Mouse (Mus musculus) hindbrain, embryonic 15.5 days (tissue): Measurements from ENCODE around the gene Csmd2. TPM values are rescaled to one million over a fixed set of nuclear protein-coding genes. Genes with fewer than 3 reads are reported as not detected.

Source experiments
- ATAC-seq: fragments of 200-750 bp; cut with Nextera tagmentation; 2 replicates; pipeline ENCODE4 v1.8.0; 2017; ENCODE audit warnings: low read depth, moderate number of reproducible peaks, moderate TSS enrichment; ENCODE audit not compliant: low FRiP score
- H3K27ac ChIP-seq: fragments of 300-500 bp; sonication (generic); replicated peaks from 2 replicates; pipeline ENCODE4 v1.5.1; 2015; ENCODE audit warnings: mild to moderate bottlenecking, inconsistent platforms
- H3K27me3 ChIP-seq: fragments of 300-500 bp; sonication (generic); 2 replicates; pipeline ENCODE4 v1.6.1; 2015; ENCODE audit warnings: control low read depth, inconsistent platforms
- H3K36me3 ChIP-seq: fragments of 300-500 bp; sonication (generic); 2 replicates; pipeline ENCODE4 v1.6.1; 2015; ENCODE audit warnings: control low read depth, inconsistent platforms
- H3K4me1 ChIP-seq: fragments of 300-500 bp; sonication (generic); replicated peaks from 2 replicates; pipeline ENCODE4 v1.6.1; 2015; ENCODE audit warnings: control low read depth, inconsistent platforms
- H3K4me2 ChIP-seq: fragments of 300-500 bp; sonication (generic); 2 replicates; pipeline ENCODE4 v1.6.1; 2015; ENCODE audit warnings: moderate library complexity, mild to moderate bottlenecking, inconsistent platforms
- H3K4me3 ChIP-seq: fragments of 300-500 bp; sonication (generic); 2 replicates; pipeline ENCODE4 v1.5.1; 2015; ENCODE audit warnings: mild to moderate bottlenecking, inconsistent platforms
- H3K9ac ChIP-seq: fragments of 300-500 bp; sonication (generic); 2 replicates; pipeline ENCODE4 v1.6.1; 2015; ENCODE audit warnings: inconsistent platforms
- H3K9me3 ChIP-seq: fragments of 300-500 bp; sonication (generic); 2 replicates; pipeline ENCODE4 v1.6.1; 2016; ENCODE audit warnings: control low read depth, inconsistent platforms
- WGBS: fragments of 180-500 bp; shearing (Covaris S2); methylation state at CpG from one replicate; pipeline ENCODE4 v1.1.7; 2015; 5-methylcytosine and 5-hydroxymethylcytosine counted together
- polyA plus RNA-seq: library from polyadenylated mRNA; unstranded; fragments of >200 nt; fragmentation: Nextera tagmentation; extraction: Ambion mirVana; gene quantifications from 2 replicates; pipeline ENCODE4 v1.2.1, GENCODE M21; 2015

The Csmd2 gene
- polyA plus RNA-seq, 1 experiment from 2014 or later: 13.0 TPM

DNA sequence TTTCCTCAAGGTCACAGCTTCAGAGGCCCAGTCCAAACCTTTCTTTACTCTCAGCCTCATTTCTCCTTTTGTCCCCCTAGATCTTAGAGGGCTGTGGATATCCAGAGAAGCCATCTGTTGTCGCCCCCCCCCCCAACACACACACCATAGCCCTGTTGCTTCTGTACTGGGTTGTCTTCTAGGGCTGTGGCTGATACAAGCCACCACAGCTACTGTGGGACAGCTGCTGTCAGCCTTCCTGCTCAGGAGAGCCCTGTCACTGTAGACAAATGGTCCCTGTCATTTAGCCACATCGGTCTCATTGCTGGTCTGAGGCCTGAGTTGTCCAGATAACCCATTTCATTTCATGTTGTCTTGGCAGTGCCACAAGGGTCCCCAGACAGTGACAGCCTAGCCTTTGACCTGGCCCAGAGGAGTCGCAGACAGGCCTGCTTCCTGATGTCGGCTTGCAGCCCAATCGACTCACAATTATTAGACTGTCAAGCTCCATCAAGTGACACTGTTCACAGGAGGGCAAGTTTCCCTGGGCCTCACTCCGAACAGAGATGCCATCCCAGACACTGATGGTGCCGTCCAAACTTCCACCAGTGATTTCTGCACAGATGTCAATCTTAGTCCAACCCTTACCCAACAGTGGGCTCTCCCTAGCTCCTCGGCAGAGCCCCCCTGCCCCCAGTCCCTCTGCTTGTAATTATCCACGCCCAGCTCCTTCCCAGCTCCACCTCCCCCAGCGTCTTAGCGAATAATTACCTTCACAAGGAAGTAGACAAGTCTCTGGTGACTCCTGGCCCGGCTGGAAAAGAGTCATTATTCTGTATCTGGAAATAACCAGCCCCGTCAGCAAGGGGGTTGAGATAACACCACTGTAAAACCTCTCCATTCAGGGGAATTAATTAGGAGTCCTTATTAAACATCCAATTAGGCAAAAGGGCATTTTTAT is 240.0 kb downstream of the Csmd2 start:
- Histone ChIP-seq H3K4me3 (no peak overlapping the region), H3K27me3 (no peaks in the 10 kb centered on the region), H3K9me3 (no peaks in the 10 kb centered on the region), H3K27ac (peak overlapping the region; percentile 47), H3K4me2 (no peak overlapping the region), H3K36me3 (no peaks in the 10 kb centered on the region), H3K9ac (no peak overlapping the region), H3K4me1 (peaks cover 21% of the 10 kb centered on the region)
- 24% methylated on average over 13 of the region's 13 CpGs for WGBS
- 0 out of 2 replicates have a peak, but pooled peaks have one; percentile 16 for ATAC-seq

DNA sequence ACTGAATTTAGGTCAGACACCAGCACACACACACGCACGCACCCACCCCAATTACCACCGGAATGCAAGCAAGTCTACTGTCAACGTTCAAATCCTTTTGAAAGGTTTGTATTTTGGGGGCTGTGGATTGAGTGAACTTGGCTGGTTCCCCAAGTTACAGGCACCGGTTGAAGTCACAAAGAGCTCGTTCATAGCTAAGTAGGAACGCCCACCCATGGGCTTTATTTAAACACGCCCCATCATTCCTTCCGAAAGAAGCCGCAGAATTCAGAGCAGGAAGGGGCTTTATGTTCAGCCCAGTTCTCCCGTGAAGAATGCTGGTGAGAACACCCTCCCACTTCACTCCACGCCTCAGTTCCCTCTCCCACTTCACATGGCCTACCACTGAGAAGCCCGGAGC is 245.8 kb downstream of the Csmd2 start:
- Histone ChIP-seq H3K4me3 (no peak overlapping the region), H3K36me3 (no peaks in the 10 kb centered on the region), H3K9me3 (no peaks in the 10 kb centered on the region), H3K27me3 (no peaks in the 10 kb centered on the region), H3K4me1 (peaks cover 4% of the 10 kb centered on the region), H3K4me2 (no peak overlapping the region), H3K27ac (no peak overlapping the region), H3K9ac (no peak overlapping the region)
- no peak for ATAC-seq
- WGBS: 72% methylated on average over 13 of the region's 13 CpGs

- Histone ChIP-seq H3K9me3 (no peaks in the 10 kb centered on the region), H3K4me1 (peaks cover 17% of the 10 kb centered on the region), H3K27ac (no peak overlapping the region), H3K4me3 (no peak overlapping the region), H3K4me2 (no peak overlapping the region), H3K27me3 (no peaks in the 10 kb centered on the region), H3K9ac (no peak overlapping the region), H3K36me3 (no peaks in the 10 kb centered on the region)
- no peak for ATAC-seq
- WGBS: 25% methylated on average over 1 of the region's 1 CpGs
These were observed 251.5 kb downstream of the Csmd2 start for GRCm38 (mm10) chr4:128239113-128239512.

- peak overlapping the region; percentile 58 for H3K27ac ChIP-seq
- no peak overlapping the region for H3K9ac ChIP-seq
- ATAC-seq: peak; percentile 43; the same call in 1 of the 2 replicates
- H3K36me3 ChIP-seq: no peaks in the 10 kb centered on the region
- no peak overlapping the region for H3K4me2 ChIP-seq
- H3K9me3 ChIP-seq: no peaks in the 10 kb centered on the region
- H3K4me3 ChIP-seq: no peak overlapping the region
- 17% methylated on average over 19 of the region's 19 CpGs for WGBS
- no peaks in the 10 kb centered on the region for H3K27me3 ChIP-seq
- H3K4me1 ChIP-seq: peaks cover 17% of the 10 kb centered on the region
These were observed 253.6 kb downstream of the Csmd2 start for GRCm38 (mm10) chr4:128241075-128241853.

- H3K4me2 ChIP-seq: no peak overlapping the region
- peak; percentile 69 for ATAC-seq
- 26% methylated on average over 2 of the region's 2 CpGs for WGBS
- no peak overlapping the region for H3K9ac ChIP-seq
- peak overlapping the region; percentile 58 for H3K27ac ChIP-seq
- peaks cover 17% of the 10 kb centered on the region for H3K4me1 ChIP-seq
- H3K4me3 ChIP-seq: no peak overlapping the region
- no peaks in the 10 kb centered on the region for H3K27me3 ChIP-seq
- no peaks in the 10 kb centered on the region for H3K9me3 ChIP-seq
- no peaks in the 10 kb centered on the region for H3K36me3 ChIP-seq
These were observed 254.2 kb downstream of the Csmd2 start for GRCm38 (mm10) chr4:128241854-128242356.

DNA sequence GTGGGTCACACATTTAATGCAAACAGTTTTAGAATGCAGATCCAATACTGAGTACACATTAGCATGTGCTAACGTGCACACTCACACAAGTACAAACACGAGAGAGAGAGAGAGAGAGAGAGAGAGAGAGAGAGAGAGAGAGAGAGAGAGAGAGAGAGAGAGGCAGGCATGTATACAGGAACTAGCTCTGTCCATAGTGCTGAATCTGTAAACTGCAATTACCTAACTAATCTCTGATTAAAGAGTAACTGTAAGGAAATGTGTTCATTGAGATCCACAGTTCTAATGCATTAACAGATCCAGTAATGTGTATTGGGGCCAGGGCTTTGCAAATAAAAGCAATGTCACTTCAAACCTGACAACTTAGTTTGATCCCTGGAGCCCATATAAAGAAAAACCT is 257.5 kb downstream of the Csmd2 start:
- no peak overlapping the region for H3K27ac ChIP-seq
- no peak overlapping the region for H3K4me2 ChIP-seq
- peaks cover 17% of the 10 kb centered on the region for H3K4me1 ChIP-seq
- no peak overlapping the region for H3K9ac ChIP-seq
- no peaks in the 10 kb centered on the region for H3K27me3 ChIP-seq
- no peak overlapping the region for H3K4me3 ChIP-seq
- H3K36me3 ChIP-seq: no peaks in the 10 kb centered on the region
- ATAC-seq: no peak
- H3K9me3 ChIP-seq: no peaks in the 10 kb centered on the region
- 41% methylated on average over 2 of the region's 2 CpGs for WGBS

- no peak for ATAC-seq
- WGBS: 16% methylated on average over 5 of the region's 5 CpGs
- Histone ChIP-seq H3K4me2 (no peak overlapping the region), H3K9ac (no peak overlapping the region), H3K9me3 (no peaks in the 10 kb centered on the region), H3K36me3 (no peaks in the 10 kb centered on the region), H3K4me3 (no peak overlapping the region), H3K27me3 (no peaks in the 10 kb centered on the region), H3K4me1 (no peaks in the 10 kb centered on the region), H3K27ac (no peak overlapping the region)
These were observed 261.0 kb downstream of the Csmd2 start for GRCm38 (mm10) chr4:128248676-128249075.

DNA sequence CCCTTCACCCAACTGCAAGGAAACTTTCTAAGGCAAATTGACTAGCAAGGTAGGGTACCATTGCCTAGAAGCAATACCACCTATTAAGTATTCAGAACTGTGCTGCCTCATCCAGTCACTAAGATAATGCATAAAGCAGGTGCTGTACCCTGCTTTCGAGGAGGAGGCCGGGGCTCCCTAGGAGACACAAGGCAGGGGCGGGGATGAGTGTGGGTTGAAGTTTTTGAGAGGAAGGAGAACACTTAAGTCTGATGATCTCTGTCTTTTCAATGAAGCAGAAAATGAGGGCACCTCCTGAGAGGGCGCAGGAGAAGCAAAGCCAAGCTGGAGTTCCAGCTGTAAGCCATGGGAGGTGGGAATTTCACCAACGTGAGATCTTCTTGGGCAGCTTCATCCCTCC is 271.6 kb downstream of the Csmd2 start:
- Histone ChIP-seq H3K9me3 (no peaks in the 10 kb centered on the region), H3K4me3 (no peak overlapping the region), H3K4me1 (no peaks in the 10 kb centered on the region), H3K4me2 (no peak overlapping the region), H3K36me3 (no peaks in the 10 kb centered on the region), H3K27me3 (no peaks in the 10 kb centered on the region), H3K9ac (no peak overlapping the region), H3K27ac (no peak overlapping the region)
- no peak for ATAC-seq
- 77% methylated on average over 5 of the region's 5 CpGs for WGBS

DNA sequence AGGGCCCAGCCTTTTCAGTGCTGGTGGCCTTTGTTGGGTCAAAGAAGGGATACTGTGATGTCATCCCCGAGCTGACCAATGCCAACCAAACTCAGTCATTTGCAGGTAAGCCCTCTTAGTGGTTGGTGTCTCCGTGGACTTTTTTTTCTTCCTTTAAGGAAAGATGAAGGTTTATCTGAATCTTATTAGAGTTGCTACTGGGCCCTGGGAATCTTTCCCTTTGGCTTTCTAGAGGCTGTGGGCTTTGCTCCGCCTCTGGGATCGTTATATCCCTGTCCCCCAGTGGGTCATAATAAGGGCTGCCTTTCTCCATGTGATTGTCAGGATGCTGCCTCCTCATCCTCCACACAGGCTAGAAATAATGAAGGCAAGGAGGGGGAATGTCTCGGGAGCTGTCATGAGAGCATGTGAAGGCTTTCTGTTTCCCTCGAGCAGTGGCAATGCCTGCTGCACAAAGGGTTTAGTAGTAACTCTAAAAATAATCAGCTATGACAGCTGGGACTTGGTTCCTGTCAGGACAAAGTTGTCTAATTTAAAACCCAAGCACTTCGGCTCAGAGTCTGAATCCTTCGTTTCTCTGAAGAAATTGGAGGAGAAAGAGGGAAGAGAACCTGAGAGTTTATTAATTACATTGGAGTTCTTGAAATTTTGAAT is 273.4 kb downstream of the Csmd2 start, which contains the start of gene Hmgb4:
Gene Hmgb4, minus strand, starts transcription at position 51 of the 654 bp plus-strand sequence.
- Histone ChIP-seq H3K27ac (no peak within 1 kb of the TSS), H3K4me2 (no peak within 1 kb of the TSS), H3K27me3 (no peaks in the 10 kb centered on the region), H3K9me3 (no peaks in the 10 kb centered on the region), H3K4me1 (no peaks in the 10 kb centered on the region), H3K36me3 (no peaks in the 10 kb centered on the region), H3K9ac (no peak within 1 kb of the TSS), H3K4me3 (no peak within 1 kb of the TSS)
- WGBS: 58% methylated on average over 8 of the region's 8 CpGs
- ATAC-seq: no peak

DNA sequence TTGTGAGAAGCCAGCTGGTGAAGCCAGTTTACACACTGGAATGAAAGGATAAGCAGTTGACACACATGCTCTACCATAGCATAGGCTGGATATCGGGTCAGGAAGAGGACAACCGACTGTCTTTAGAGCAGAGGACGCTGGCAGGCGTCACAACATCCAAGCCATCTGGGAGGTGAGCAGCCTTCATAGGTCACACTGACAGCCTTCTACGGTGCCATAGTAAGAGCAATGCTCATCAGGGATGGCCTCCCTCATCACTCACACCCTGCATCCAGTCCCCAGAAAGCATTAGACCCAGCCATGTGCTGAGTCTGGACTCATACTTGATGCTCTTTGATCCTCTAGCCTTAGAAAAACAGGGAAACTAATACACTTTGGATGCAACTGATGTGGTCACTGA is 276.8 kb downstream of the Csmd2 start:
- WGBS: 91% methylated on average over 5 of the region's 5 CpGs
- H3K4me1 ChIP-seq: no peaks in the 10 kb centered on the region; the same call in 1 of the 2 replicates
- H3K9ac ChIP-seq: no peak overlapping the region
- no peak overlapping the region for H3K4me3 ChIP-seq
- H3K27me3 ChIP-seq: no peaks in the 10 kb centered on the region
- no peak for ATAC-seq
- no peak overlapping the region for H3K27ac ChIP-seq
- H3K9me3 ChIP-seq: no peaks in the 10 kb centered on the region
- no peaks in the 10 kb centered on the region for H3K36me3 ChIP-seq
- no peak overlapping the region for H3K4me2 ChIP-seq

DNA sequence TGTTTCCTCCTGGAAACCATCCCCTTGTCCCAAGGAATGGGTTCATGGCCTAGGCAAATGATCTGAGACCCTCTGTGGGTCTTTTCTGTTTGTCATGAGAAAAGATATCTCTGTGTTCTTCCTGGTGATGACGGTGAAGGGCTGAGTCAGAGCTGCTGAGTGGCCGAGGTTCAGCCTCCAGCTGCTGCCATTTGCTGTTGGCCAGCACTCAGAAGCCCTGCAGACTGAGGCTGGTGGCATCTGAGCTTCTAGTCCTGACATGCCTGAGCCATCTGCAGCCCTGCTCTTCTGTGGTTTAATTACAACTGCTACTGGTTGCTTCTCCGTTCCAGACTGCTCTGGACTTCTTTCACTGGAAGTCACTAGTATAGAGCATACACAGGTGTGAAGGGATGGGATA is 277.7 kb downstream of the Csmd2 start:
- Histone ChIP-seq H3K4me1 (peaks cover 4% of the 10 kb centered on the region), H3K9ac (no peak overlapping the region), H3K27me3 (no peaks in the 10 kb centered on the region), H3K4me2 (no peak overlapping the region), H3K4me3 (no peak overlapping the region), H3K36me3 (no peaks in the 10 kb centered on the region), H3K27ac (no peak overlapping the region), H3K9me3 (no peaks in the 10 kb centered on the region)
- no peak for ATAC-seq
- WGBS: 79% methylated on average over 3 of the region's 3 CpGs
